Mouse (Mus musculus): Measurements from ENCODE around the gene Nptxr. TPM values are rescaled to one million over a fixed set of nuclear protein-coding genes. Genes with fewer than 3 reads are reported as not detected.
A peak's percentile ranks its signal among the peaks of the same experiment; 100 is the strongest.

Gene Nptxr
- polyA plus RNA-seq, 1 experiment, result 3.7 TPM

DNA sequence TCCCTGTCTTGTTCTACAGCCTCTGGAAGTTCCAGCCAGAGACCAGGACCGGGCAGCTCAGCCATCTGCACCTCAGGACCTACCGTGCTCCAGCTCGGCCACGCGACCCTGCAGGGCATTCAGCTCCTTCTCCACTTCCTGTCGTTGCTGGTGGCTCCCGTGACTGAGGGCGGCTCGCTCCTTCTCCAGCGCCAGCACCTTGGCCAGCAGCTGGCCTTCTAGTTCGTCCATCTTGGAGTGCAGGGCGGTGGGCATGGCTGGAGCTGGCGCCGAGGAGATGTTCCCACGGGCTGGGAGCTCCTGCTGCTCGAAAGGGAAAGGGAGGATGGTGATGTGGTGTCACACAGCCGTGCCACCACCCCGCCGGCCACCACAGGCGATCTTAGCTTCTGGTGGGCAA lies 10.4 kb downstream of the Nptxr start:
- Histone ChIP-seq H3K4me3 (replicated peaks; ENCODE audit: extremely low read depth, low read depth, low read length) (no peak overlapping the region), H3K4me1 (ENCODE audit: control insufficient read depth, insufficient read depth, low read length) (no peaks in the 10 kb centered on the region)
- no peak for TF ChIP-seq CTCF (IDR thresholded peaks at IDR 0.05; ENCODE audit: insufficient read depth, low read length)
- no peak for TF ChIP-seq POLR2A (IDR thresholded peaks at IDR 0.05; ENCODE audit: borderline replicate concordance, extremely low read depth, low read depth, low read length)
- WGBS, result 25% methylated on average over 20 of the region's 20 CpGs
- no peak for DNase-seq

DNA sequence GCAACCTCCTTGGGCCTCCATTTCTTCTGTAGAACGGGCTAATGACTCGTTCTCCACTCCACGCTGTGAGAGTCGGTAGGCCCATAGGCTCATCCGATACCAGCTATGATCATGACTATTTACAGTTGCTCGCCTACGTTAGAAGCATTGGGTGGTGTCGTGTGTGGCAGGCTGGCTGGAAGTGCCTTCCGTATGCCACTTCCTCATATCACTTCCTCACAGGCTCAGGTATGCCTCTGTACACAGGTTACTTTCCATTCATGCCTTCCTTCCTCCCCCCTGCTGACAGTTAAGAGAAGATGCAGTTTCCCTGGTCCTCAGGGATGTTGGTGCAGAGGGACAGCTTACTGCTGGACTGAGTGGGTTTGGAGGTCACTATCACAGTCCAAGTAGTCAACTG lies 11.5 kb downstream of the Nptxr start:
- no peak for DNase-seq
- WGBS, result 90% methylated on average over 9 of the region's 9 CpGs
- Histone ChIP-seq H3K4me3 (replicated peaks; ENCODE audit: extremely low read depth, low read depth, low read length) (no peak overlapping the region), H3K4me1 (ENCODE audit: control insufficient read depth, insufficient read depth, low read length) (no peaks in the 10 kb centered on the region)
- TF ChIP-seq CTCF (IDR thresholded peaks at IDR 0.05; ENCODE audit: insufficient read depth, low read length), result no peak
- no peak for TF ChIP-seq POLR2A (IDR thresholded peaks at IDR 0.05; ENCODE audit: borderline replicate concordance, extremely low read depth, low read depth, low read length)

DNA sequence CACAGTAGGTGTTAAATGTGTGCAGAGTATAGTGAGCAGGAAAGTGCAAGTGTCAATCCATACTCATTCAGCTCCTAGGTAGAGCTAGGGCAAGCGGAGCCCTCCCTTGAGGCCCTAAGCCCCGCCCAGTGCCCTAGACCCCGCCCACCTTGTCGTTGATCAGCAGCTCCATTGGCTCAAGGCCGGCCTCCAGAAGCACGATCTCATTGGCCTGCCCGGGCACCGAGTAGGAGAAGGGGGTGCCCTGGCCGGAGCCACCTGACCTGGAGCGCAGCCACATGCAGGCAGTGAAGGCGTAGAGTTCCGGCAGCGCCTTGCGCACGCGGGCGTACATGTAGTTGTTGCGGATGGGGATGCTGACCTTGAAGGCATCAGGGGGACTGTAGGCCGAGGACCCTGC lies 12.1 kb downstream of the Nptxr start:
- Histone ChIP-seq H3K4me1 (ENCODE audit: control insufficient read depth, insufficient read depth, low read length) (no peaks in the 10 kb centered on the region), H3K4me3 (replicated peaks; ENCODE audit: extremely low read depth, low read depth, low read length) (no peak overlapping the region)
- TF ChIP-seq CTCF (IDR thresholded peaks at IDR 0.05; ENCODE audit: insufficient read depth, low read length), result no peak
- no peak for TF ChIP-seq POLR2A (IDR thresholded peaks at IDR 0.05; ENCODE audit: borderline replicate concordance, extremely low read depth, low read depth, low read length)
- WGBS, result 33% methylated on average over 19 of the region's 19 CpGs
- DNase-seq, result no peak

DNA sequence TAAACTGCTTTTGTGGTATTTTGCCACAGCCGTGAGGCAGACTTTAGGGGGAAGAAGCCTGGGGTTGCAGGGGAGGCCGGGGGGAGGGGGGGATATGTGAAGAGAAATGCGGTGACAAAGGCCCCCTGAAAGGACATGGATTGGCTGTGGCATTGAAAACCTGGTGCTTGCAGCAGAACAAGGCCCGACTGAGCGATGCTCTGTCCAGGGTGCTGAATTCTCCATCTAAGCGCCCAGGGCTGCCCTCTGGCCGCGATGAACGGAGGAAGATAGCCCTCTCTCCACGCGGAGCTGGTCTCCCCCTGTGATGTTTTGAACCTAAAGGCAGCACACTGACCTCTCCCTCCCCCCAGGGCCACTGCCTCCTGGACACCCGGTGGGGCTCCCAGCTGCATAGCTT lies 13.1 kb downstream of the Nptxr start:
- 4% methylated on average over 12 of the region's 12 CpGs for WGBS
- no peak for TF ChIP-seq CTCF (IDR thresholded peaks at IDR 0.05; ENCODE audit: insufficient read depth, low read length)
- no peak for TF ChIP-seq POLR2A (IDR thresholded peaks at IDR 0.05; ENCODE audit: borderline replicate concordance, extremely low read depth, low read depth, low read length)
- Histone ChIP-seq H3K4me3 (replicated peaks; ENCODE audit: extremely low read depth, low read depth, low read length) (no peak overlapping the region), H3K4me1 (ENCODE audit: control insufficient read depth, insufficient read depth, low read length) (no peaks in the 10 kb centered on the region)
- DNase-seq, result peak; percentile 29

DNA sequence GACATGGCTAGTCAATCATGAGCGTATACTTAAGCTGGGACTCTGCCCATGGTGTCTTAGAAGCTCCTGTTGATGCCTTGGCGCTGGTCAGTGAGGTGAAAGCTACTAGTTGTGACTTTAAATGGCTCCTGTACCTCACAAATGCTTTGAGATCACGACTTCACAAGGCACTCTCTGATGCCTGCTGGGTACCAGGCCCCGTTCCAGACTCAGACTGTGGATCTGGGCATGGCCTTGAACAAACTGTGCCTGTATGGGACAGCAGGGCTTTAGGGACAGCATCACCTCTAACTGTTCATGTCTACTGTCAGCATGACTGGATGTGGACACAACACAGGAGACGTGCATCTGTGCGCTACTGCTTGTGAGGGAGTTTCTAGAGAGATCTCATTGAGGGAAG lies 13.7 kb downstream of the Nptxr start:
- TF ChIP-seq CTCF (IDR thresholded peaks at IDR 0.05; ENCODE audit: insufficient read depth, low read length) (no peak), POLR2A (IDR thresholded peaks at IDR 0.05; ENCODE audit: borderline replicate concordance, extremely low read depth, low read depth, low read length) (no peak)
- DNase-seq, result no peak
- no peaks in the 10 kb centered on the region for H3K4me1 ChIP-seq (ENCODE audit: control insufficient read depth, insufficient read depth, low read length)
- H3K4me3 ChIP-seq (replicated peaks; ENCODE audit: extremely low read depth, low read depth, low read length), result no peak overlapping the region
- WGBS, result 82% methylated on average over 6 of the region's 6 CpGs

DNA sequence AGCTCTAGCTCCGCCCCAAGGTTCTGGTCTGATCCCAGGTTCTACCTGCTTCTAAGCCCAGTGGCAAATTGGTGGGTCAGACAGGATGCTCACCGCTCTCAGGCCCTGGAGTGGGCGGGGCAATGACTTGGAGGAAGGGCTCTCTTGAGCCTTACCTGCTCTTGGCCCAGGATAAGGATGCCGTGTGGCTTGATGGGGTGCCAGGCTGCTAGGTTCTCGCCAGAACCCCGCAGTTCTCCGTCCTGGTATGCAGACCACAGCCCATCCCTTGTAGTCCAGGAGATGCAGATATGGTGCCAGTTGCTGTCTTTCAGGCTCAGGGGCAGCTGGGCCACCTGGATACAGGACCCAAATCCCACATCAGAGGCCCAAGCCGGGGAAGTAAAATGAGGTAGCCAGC lies 14.5 kb downstream of the Nptxr start:
- TF ChIP-seq POLR2A (IDR thresholded peaks at IDR 0.05; ENCODE audit: borderline replicate concordance, extremely low read depth, low read depth, low read length) (no peak), CTCF (IDR thresholded peaks at IDR 0.05; ENCODE audit: insufficient read depth, low read length) (no peak)
- WGBS, result 53% methylated on average over 8 of the region's 8 CpGs
- H3K4me3 ChIP-seq (replicated peaks; ENCODE audit: extremely low read depth, low read depth, low read length), result no peak overlapping the region

DNA sequence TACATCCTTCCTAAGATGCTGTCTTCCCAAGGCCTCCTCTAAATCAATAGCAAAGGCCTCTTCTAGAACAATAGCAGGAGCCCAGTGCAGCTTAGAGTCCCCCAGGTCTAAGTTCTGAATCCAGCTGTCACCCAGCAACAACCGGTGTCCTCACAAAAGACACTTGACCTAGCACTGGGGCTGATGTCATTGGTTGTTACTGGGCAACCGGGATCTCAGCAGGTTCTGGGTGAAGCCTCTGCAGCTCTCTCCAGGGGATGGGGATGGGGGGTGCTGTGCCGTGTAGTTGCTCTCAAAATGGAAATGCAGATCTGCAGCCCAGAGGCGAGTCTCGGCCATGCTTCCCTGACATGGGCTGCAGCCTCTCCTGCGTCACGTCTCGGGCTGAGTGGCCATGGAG lies 16.8 kb downstream of the Nptxr start:
- no peak overlapping the region for H3K4me3 ChIP-seq (replicated peaks; ENCODE audit: extremely low read depth, low read depth, low read length)
- DNase-seq, result no peak
- no peak for TF ChIP-seq CTCF (IDR thresholded peaks at IDR 0.05; ENCODE audit: insufficient read depth, low read length)
- no peak for TF ChIP-seq POLR2A (IDR thresholded peaks at IDR 0.05; ENCODE audit: borderline replicate concordance, extremely low read depth, low read depth, low read length)
- H3K4me1 ChIP-seq (ENCODE audit: control insufficient read depth, insufficient read depth, low read length), result no peaks in the 10 kb centered on the region
- WGBS, result 44% methylated on average over 8 of the region's 8 CpGs

More for the DNA sequence above, 14.5 kb downstream of the Nptxr start:
- no peaks in the 10 kb centered on the region for H3K4me1 ChIP-seq (ENCODE audit: control insufficient read depth, insufficient read depth, low read length)
- no peak for DNase-seq

DNA sequence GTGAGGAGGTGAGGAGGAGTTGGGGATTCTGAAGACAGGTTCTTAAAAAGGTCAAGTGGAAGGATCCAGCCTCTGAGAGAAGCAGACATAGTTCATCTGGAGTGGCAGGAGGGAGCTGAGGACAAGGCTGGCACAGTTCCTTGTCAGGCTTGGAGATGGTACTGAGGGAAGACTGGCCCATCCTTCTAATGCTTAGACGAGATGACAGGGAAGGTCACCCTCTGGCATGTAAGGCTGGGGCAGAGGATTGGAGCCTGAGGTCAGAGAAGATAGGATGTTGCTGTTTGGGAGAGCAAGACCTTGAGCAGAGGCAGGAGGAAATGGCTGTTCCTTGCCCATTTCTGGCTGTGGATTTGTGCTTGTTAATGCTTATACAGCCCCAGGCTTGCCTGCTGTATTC lies 19.5 kb downstream of the Nptxr start:
- no peak for DNase-seq
- 42% methylated on average over 1 of the region's 1 CpGs for WGBS
- H3K4me3 ChIP-seq (replicated peaks; ENCODE audit: extremely low read depth, low read depth, low read length), result no peak overlapping the region
- H3K4me1 ChIP-seq (ENCODE audit: control insufficient read depth, insufficient read depth, low read length), result no peaks in the 10 kb centered on the region
- TF ChIP-seq CTCF (IDR thresholded peaks at IDR 0.05; ENCODE audit: insufficient read depth, low read length), result no peak
- TF ChIP-seq POLR2A (IDR thresholded peaks at IDR 0.05; ENCODE audit: borderline replicate concordance, extremely low read depth, low read depth, low read length), result no peak

DNA sequence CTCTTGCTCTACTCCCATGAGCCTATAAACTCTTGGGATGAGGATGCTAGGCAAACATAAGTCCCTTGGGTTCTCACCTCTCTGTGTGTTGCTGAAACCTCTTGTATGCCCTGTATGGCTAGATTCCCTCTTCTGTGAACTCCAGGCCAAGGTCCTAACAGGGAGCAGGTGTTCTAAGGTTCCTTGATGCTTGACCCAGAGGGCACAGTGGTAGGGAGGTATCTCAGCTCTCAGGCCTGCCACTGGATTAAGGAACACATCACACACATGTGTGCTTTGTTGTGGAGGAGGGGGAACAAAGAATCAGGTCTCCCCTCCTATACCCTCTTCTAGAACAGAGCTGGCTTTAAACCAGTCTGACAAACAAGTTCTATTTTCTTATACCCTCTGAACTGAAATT lies 26.8 kb downstream of the Nptxr start, which contains the start of gene Dnal4:
Gene Dnal4 (minus strand): TSS at position 101 of the 400 bp plus-strand sequence.
- H3K4me3 ChIP-seq (replicated peaks; ENCODE audit: extremely low read depth, low read depth, low read length), result no peak within 1 kb of the TSS
- no peak for TF ChIP-seq POLR2A (IDR thresholded peaks at IDR 0.05; ENCODE audit: borderline replicate concordance, extremely low read depth, low read depth, low read length)
- no peak for TF ChIP-seq CTCF (IDR thresholded peaks at IDR 0.05; ENCODE audit: insufficient read depth, low read length)
- no peak for DNase-seq
- peaks cover 3% of the 10 kb centered on the region for H3K4me1 ChIP-seq (ENCODE audit: control insufficient read depth, insufficient read depth, low read length)

DNA sequence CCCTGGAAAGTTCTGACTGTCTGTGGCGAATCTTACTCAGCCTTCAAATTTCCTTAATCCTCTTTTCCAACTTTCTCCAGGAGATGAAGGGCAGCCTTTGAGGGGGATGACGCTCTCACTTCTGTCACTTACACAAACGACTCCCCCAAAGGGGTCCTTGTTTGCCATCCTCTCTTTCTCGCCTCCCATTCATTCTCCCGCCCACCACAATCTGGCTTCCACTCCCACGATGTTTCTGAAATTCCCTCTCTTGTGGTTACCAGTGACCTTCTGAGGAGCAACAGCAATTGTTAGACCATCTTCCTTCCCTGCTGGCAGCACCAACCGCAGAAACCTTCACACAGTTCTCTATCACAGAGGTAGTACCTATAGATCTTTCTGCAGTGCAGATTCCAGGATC lies 28.9 kb downstream of the Nptxr start:
- H3K4me3 ChIP-seq (replicated peaks; ENCODE audit: extremely low read depth, low read depth, low read length), result no peak overlapping the region
- TF ChIP-seq POLR2A (IDR thresholded peaks at IDR 0.05; ENCODE audit: borderline replicate concordance, extremely low read depth, low read depth, low read length) (no peak), CTCF (IDR thresholded peaks at IDR 0.05; ENCODE audit: insufficient read depth, low read length) (no peak)
- WGBS, result 63% methylated on average over 7 of the region's 7 CpGs
- no peak for DNase-seq
- H3K4me1 ChIP-seq (ENCODE audit: control insufficient read depth, insufficient read depth, low read length), result peaks cover 3% of the 10 kb centered on the region

Data from lung, adult 2 months (tissue).